Mouse (Mus musculus) thymus, adult 2 months (tissue): Measurements from ENCODE around the gene P2rx1. TPM values are rescaled to one million over a fixed set of nuclear protein-coding genes. Genes with fewer than 3 reads are reported as not detected.
A peak's percentile ranks its signal among the peaks of the same experiment; 100 is the strongest.

Experiments used
- DNase-seq: peaks from one replicate; pipeline ENCODE4 v3.0.0; 2021
- H3K27ac ChIP-seq: fragments of 200-500 bp; 2 replicates; pipeline ENCODE4 v1.5.1; 2012; ENCODE audit warnings: low read length, control low read depth; ENCODE audit not compliant: control insufficient read depth, insufficient read depth
- H3K27me3 ChIP-seq: fragments of 200-500 bp; 2 replicates; pipeline ENCODE4 v1.6.1; 2012; ENCODE audit warnings: mild to moderate bottlenecking, low read length, moderate library complexity, mixed read lengths; ENCODE audit not compliant: control insufficient read depth, insufficient read depth
- H3K36me3 ChIP-seq: fragments of 200-500 bp; 2 replicates; pipeline ENCODE4 v1.6.1; 2012; ENCODE audit warnings: mild to moderate bottlenecking, low read length, moderate library complexity; ENCODE audit not compliant: control insufficient read depth, insufficient read depth
- H3K4me1 ChIP-seq: fragments of 200-500 bp; replicated peaks from 2 replicates; pipeline ENCODE4 v1.6.1; 2012; ENCODE audit warnings: low read length; ENCODE audit not compliant: control insufficient read depth, insufficient read depth
- H3K4me3 ChIP-seq: fragments of 200-500 bp; 2 replicates; pipeline ENCODE4 v1.5.1; 2012; ENCODE audit warnings: mild to moderate bottlenecking, low read length, control low read depth, moderate library complexity; ENCODE audit not compliant: control insufficient read depth, insufficient read depth
- CTCF ChIP-seq: fragments of 200-500 bp; IDR thresholded peaks from 2 replicates; pipeline ENCODE4 v1.5.1; 2012; ENCODE audit warnings: mild to moderate bottlenecking, control low read depth, low read length, moderate library complexity, borderline replicate concordance; ENCODE audit not compliant: control insufficient read depth, poor library complexity, insufficient read depth; ENCODE audit errors: extremely low read depth
- POLR2A ChIP-seq: fragments of 200-500 bp; IDR thresholded peaks from 2 replicates; pipeline ENCODE4 v1.6.1; 2012; ENCODE audit warnings: mild to moderate bottlenecking, low read length, control low read depth, moderate library complexity; ENCODE audit not compliant: control insufficient read depth, poor library complexity, insufficient read depth; ENCODE audit errors: extremely low read depth
- WGBS: fragments of 180-500 bp; shearing (Covaris S2); methylation state at CpG from one replicate; pipeline ENCODE4 v1.1.7; 2018; 5-methylcytosine and 5-hydroxymethylcytosine counted together
- polyA plus RNA-seq: library from polyadenylated mRNA; depleted of rRNA; stranded (reverse); fragments of >200 nt; gene quantifications from 2 replicates; pipeline ENCODE4 v1.2.3, GENCODE M21; 2012

P2rx1 gene
- polyA plus RNA-seq, 1 experiment: 103 TPM

GRCm38 (mm10) chr11:72955339-72955974 lies 43.4 kb upstream of the P2rx1 start:
- H3K4me1 ChIP-seq: peaks cover 63% of the 10 kb centered on the region
- WGBS: 69% methylated on average over 5 of the region's 5 CpGs

DNA sequence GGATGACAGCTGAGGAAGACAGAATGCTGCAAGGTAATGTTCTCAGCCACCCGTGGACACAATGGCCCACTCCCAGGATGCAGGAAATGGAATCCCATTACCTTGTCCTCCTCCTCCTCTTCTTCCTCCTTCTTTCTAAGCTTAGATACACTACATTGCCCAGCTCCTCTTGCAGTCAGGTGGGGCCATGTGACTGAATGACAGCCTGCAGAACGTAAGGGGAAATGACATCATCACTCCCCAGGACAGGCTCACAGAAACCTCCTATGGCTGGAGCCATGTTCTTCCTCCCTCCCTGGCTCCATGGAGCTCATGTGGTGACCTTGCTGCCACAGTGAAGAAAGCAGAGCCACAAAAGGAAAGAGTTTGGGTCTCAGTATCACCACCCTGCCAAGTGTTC lies 41.6 kb upstream of the P2rx1 start:
- peaks cover 54% of the 10 kb centered on the region for H3K4me1 ChIP-seq
- H3K36me3 ChIP-seq: no peaks in the 10 kb centered on the region
- no peak overlapping the region for H3K4me3 ChIP-seq
- DNase-seq: no peak
- TF ChIP-seq POLR2A (no peak), CTCF (no peak)
- no peak overlapping the region for H3K27ac ChIP-seq
- H3K27me3 ChIP-seq: no peaks in the 10 kb centered on the region
- 45% methylated on average over 2 of the region's 2 CpGs for WGBS

More at GRCm38 (mm10) chr11:72955339-72955974, 43.4 kb upstream of the P2rx1 start:
- no peaks in the 10 kb centered on the region for H3K27me3 ChIP-seq
- TF ChIP-seq POLR2A (no peak), CTCF (no peak)
- no peak overlapping the region for H3K4me3 ChIP-seq
- no peaks in the 10 kb centered on the region for H3K36me3 ChIP-seq
- no peak for DNase-seq
- H3K27ac ChIP-seq: no peak overlapping the region

GRCm38 (mm10) chr11:72959924-72960679 lies 38.8 kb upstream of the P2rx1 start:
- 37% methylated on average over 15 of the region's 15 CpGs for WGBS
- Histone ChIP-seq H3K4me1 (peaks cover 55% of the 10 kb centered on the region), H3K27me3 (no peaks in the 10 kb centered on the region), H3K36me3 (no peaks in the 10 kb centered on the region), H3K4me3 (peak overlapping the region; percentile 64), H3K27ac (peak overlapping the region; percentile 68)
- peak; percentile 30 for DNase-seq
- TF ChIP-seq POLR2A: no peak; the same call in 1 of the 2 replicates
- no peak for TF ChIP-seq CTCF

DNA sequence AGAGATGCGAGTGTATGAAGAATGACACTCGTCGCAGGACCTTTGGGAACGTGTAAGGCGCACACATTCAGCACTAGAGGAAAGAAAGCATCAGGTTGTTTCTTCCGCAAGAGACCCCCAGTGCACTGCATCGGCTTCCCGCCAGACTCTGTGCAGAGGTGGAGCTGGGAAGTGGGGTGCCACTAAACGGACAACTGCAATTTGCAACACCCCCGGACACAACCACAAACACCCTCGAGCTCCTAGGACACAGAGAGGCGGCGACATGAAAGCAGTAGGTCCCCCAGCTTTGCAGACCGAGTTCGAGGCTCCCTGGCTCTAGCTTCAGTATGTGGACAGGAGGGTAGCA lies 38.2 kb upstream of the P2rx1 start:
- no peak for DNase-seq
- no peaks in the 10 kb centered on the region for H3K36me3 ChIP-seq
- peaks cover 57% of the 10 kb centered on the region for H3K4me1 ChIP-seq
- WGBS: 8% methylated on average over 15 of the region's 15 CpGs
- TF ChIP-seq POLR2A (no peak; the same call in 1 of the 2 replicates), CTCF (no peak)
- peak overlapping the region; percentile 68 for H3K27ac ChIP-seq
- H3K27me3 ChIP-seq: no peaks in the 10 kb centered on the region
- peak overlapping the region; percentile 64 for H3K4me3 ChIP-seq

DNA sequence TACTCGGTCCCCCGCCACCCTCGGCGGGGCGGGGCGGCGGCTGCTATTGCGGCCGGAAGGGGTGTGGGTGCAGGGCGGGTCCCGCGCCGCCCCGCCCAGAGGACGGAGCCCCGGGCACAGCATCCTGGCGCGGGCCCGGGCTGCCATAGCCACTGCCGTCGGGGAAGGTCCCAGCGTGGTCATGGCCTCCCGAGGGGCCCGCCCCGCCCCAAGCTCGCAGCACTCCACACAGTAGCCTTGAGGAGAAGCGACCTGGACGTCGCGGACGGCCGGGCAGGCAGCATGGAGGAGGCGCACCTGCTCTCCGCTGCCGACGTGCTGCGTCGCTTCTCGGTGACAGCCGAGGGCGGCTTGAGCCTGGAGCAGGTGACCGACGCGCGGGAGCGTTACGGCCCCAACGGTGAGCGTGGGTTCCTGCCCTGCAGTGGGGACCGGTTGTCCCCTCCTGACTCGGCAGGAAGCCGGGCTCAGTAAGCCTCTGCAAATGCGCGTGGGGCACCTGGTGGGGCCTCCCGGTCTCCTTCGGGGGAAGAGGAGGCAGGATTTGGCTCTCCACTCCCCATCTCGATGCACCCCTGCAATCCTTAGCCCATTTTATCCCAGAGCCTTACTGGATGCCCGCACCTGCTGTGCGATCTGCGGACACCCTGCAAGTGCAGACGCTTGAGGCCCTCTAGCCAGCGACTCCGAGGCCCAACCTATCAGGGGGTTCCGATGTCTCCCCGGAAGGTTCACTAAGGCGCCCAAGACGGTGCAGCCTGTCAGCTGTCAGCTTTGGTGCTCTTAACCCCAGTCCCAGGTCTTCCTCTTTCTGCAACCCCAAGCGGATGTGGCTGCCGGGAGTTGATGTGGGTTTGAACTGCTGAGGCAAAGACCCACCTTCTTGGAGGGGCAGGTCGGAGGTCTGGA lies 37.6 kb upstream of the P2rx1 start, which contains the start of gene Atp2a3:
Gene Atp2a3, plus strand, starts transcription at position 98 of the 909 bp plus-strand sequence.
- H3K27ac ChIP-seq: peak within 1 kb of the TSS; percentile 90
- TF ChIP-seq POLR2A (peak; percentile 84), CTCF (peak; percentile 14; the same call in 1 of the 2 replicates)
- WGBS: under 1% methylated on average over 70 of the region's 70 CpGs

GRCm38 (mm10) chr11:72962378-72962777 lies 36.5 kb upstream of the P2rx1 start:
- H3K36me3 ChIP-seq: no peaks in the 10 kb centered on the region
- peak overlapping the region; percentile 64 for H3K4me3 ChIP-seq
- no peak for TF ChIP-seq CTCF
- no peak for TF ChIP-seq POLR2A
- peaks cover 54% of the 10 kb centered on the region for H3K4me1 ChIP-seq
- no peaks in the 10 kb centered on the region for H3K27me3 ChIP-seq
- 82% methylated on average over 2 of the region's 2 CpGs for WGBS
- peak overlapping the region; percentile 58 for H3K27ac ChIP-seq
- DNase-seq: no peak

More for the DNA sequence above, 37.6 kb upstream of the P2rx1 start, which contains the start of gene Atp2a3:
- Histone ChIP-seq H3K36me3 (no peaks in the 10 kb centered on the region), H3K27me3 (no peaks in the 10 kb centered on the region), H3K4me3 (peak within 1 kb of the TSS; percentile 64), H3K4me1 (peaks cover 57% of the 10 kb centered on the region)
- DNase-seq: peak; percentile 91
